Mouse (Mus musculus) c-Kit-positive CD71-positive TER-119-negative erythroid progenitor cells, embryonic 14.5 days (primary cell): ENCODE measurements around the gene Olfr987.
"Not testable (repeated sequence)": the region's sequence is repeated elsewhere in the genome, so short reads cannot be mapped to it uniquely, and the experiment has no call there.

Experiments
- DNase-seq: peaks from one replicate; pipeline ENCODE4 v3.0.0-alpha.2; 2013; ENCODE audit warnings: low read depth

Olfr987 gene

DNA sequence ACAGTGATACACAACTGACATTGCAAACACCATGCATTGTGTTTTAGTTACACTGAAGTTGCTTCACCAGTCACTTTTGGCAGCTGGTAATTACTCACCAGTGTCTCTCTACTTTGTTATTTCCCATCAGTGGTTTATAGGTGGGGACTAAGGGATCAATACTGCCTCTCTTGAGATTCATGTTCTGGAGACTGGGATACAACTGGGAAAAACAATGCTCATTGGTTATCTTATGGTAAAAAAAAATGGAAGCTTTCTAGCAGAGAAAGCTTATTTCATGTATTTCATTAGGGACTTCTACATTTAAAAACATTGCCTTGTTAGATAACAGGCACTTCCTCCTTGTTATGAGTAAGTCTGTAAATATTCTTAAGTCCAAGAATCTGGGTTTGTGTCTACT lies at the start of gene Olfr987:
TSS of gene Olfr987 (minus strand) at position 101 of the 400 bp plus-strand sequence.
- not testable (repeated sequence) for DNase-seq

DNA sequence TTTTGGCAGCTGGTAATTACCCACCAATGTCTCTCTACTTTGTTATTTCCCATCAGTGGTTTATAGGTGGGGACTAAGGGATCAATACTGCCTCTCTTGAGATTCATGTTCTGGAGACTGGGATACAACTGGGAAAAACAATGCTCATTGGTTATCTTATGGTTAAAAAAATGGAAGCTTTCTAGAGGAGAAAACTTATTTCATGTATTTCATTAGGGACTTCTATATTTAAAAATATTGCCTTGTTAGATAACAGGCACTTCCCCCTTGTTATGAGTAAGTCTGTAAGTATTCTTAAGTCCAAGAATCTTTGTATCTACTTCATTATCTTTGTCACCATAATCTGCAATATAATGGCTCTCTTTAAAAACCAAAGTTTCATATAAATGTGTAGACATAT lies 24.0 kb upstream of the Olfr987 start, which contains the start of gene Olfr988:
TSS of gene Olfr988 (minus strand) at position 101 of the 400 bp plus-strand sequence.
- not testable (repeated sequence) for DNase-seq

DNA sequence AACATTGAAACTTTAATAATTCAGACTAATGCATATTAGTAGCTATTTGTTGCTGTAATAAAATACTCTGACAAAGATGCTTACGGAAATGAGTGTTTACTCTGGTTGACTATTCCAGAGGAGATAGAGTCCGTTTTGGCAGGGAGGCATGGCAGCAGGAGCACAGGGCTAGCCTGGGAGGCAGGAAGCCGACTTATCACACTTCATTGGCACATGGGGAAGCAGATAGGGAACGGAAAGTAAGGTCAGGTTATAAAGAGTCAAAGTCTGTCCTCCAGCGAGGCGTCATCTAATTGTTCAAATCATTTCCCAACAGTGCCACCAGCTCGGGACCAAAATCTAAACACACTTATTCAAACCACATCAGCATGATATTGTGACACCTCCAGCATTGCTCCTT lies 857 bp upstream of the Olfr987 start:
- no peak for DNase-seq

DNA sequence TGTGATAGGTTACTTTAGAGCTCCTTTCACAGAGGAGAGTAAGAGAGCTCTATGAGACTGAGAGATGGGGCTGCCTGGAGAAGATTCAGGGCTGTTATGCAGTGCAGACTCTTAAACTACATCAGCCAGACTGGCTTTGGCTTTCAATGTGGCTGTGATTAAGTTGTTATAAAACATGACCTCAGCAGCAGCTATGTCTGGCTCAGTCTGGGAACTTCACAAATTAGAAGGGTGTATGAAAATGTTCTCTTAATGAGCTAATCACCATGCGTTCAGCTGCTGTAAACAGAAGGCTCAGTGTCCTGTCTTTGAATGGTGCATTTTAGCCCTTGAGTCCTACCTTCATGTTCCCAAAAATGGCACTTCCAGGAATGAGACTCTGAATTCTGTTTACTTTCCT lies 20.0 kb downstream of the Olfr987 start:
- DNase-seq, result no peak

DNA sequence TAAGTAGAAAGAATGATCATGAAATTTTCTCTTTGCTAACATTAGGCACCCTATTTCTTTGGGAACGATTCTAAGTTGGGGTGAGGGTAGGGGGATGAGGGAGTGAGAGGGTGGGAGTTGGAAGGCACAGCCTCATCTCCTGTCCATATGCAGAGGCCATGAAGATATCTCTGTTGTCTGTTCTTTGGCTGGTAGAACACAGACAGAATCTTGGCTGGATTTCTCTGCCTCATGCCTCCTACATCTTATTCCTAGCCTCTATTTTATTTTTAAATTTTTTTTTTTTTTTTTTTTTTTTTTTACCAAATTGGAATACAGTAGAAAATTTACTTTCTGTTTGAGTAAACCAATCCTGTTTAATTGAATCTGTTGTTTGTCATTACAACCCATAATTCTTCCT lies 53.7 kb downstream of the Olfr987 start:
- DNase-seq, result no peak

DNA sequence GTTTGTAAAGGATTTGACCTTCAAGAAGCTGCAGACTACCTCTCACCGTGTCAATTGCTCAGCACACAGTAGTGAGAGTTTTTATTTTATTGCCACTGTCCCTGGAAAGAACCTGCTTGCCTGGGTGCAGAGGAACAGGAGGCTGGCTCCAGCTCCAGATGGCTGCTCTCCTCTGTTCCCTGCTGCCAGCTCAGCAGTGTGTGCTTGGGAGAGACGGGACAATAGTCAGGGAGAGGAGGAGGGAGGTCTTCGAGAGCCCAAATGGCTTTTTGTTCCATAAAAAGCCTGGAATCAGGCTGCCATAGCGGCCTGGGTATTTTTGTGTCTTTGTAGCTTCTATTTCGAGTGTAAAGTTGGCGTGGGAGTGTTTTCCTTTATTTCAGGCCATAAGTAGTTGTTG lies 54.5 kb downstream of the Olfr987 start:
- no peak for DNase-seq

DNA sequence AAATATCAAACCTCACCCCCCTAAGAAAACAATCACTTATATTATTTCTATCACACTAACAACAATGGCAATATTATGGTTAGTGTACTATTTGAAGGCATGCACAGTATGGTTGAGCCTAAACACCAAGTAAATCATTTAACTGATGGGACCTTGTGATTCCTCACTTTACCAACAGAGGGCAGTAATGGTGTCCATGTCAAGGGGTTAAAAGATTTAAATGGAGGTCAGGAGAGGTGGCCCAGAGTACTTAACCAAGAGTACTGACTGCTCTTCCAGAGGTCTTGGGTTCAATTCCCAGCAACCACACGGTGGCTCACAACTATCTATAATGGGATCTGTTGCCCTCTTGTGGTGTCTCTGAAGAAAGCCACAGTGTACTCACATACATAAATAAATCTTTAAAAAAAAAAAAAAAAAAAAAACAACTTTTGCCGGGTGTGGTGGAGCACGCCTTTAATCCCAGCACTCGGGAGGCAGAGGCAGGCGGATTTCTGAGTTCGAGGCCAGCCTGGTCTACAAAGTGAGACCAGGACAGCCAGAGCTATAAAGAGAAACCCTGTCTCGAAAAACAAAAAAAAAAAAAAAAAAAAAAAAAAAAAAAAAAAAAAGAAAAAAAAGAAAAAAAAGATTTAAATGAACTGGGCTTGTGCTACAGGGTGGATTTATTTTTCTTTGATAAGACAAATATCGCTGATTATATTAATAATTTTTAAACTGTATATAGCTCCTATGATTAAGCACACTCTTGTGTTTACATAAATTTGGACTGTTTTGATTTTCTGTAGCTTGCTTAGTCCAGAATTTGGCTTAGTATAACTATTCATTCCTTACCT lies 55.3 kb downstream of the Olfr987 start:
- no peak for DNase-seq

DNA sequence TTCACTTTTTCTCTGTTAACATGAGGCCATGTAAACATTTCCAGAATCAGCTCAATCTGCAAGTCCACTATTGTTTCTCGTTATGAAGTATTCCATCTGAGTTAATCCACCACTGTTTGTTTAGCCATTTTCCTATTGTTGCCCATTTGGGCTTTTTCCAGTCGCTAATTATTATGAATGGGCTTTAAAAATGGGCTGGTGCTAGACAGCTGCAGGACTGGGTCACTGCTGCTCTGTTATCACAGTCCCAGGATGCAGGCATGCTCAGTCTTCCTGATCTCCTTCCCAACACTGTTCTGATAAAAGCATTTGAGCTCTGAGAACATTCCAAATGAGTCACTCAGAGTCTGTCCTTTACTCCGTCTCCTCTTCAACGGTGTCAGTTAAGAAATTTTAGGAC lies 58.1 kb downstream of the Olfr987 start:
- DNase-seq, result no peak
